Mouse (Mus musculus) MN1 (cell line): ENCODE results near the gene Hps1.

Experiments used
- DNase-seq: peaks from one replicate; pipeline ENCODE4 v3.0.0-alpha.2; 2016; ENCODE audit warnings: low spot score

Hps1 gene

GRCm38 (mm10) chr19:42717668-42718067 lies 62.1 kb downstream of the Hps1 start:
- no peak for DNase-seq

GRCm38 (mm10) chr19:42716507-42716906 lies 63.3 kb downstream of the Hps1 start:
- no peak for DNase-seq

- no peak for DNase-seq
Observed at GRCm38 (mm10) chr19:42713770-42714169, 66.0 kb downstream of the Hps1 start.
